Mouse (Mus musculus) small intestine, adult 2 months (tissue): ENCODE measurements at regions not wholly inside any gene's neighbourhood (a gene's known extent, or its start where the extent isn't known, plus 50 kb on each side); places are given as distances from the start of the nearest gene placed in this dataset.

Source experiments
- H3K27ac ChIP-seq: fragments of 200-500 bp; 2 replicates; pipeline ENCODE4 v1.5.1; 2012; ENCODE audit warnings: low read depth, low read length, control low read depth, inconsistent platforms; ENCODE audit not compliant: insufficient read depth
- H3K27me3 ChIP-seq: fragments of 200-500 bp; 2 replicates; pipeline ENCODE4 v1.6.1; 2012; ENCODE audit warnings: mild to moderate bottlenecking, moderate library complexity, low read length, inconsistent platforms; ENCODE audit not compliant: control insufficient read depth, insufficient read depth
- H3K36me3 ChIP-seq: fragments of 200-500 bp; 2 replicates; pipeline ENCODE4 v1.6.1; 2012; ENCODE audit warnings: mild to moderate bottlenecking, low read length, control low read depth, inconsistent platforms; ENCODE audit not compliant: control insufficient read depth, insufficient read depth
- H3K4me1 ChIP-seq: fragments of 200-500 bp; 2 replicates; pipeline ENCODE4 v1.6.1; 2012; ENCODE audit warnings: low read length, inconsistent platforms, mixed read lengths; ENCODE audit not compliant: control insufficient read depth, insufficient read depth, insufficient read length
- H3K4me3 ChIP-seq: fragments of 200-500 bp; 2 replicates; pipeline ENCODE4 v1.5.1; 2012; ENCODE audit warnings: low read depth, mild to moderate bottlenecking, control low read depth, inconsistent platforms, low read length, moderate library complexity
- CTCF ChIP-seq: fragments of 200-500 bp; IDR thresholded peaks from 2 replicates; pipeline ENCODE4 v1.5.1; 2012; ENCODE audit warnings: low read depth, mild to moderate bottlenecking, control low read depth, inconsistent platforms, low read length, moderate library complexity, mixed read lengths; ENCODE audit not compliant: insufficient replicate concordance, insufficient read length; ENCODE audit errors: extremely low read depth
- POLR2A ChIP-seq: fragments of 200-500 bp; IDR thresholded peaks from 2 replicates; pipeline ENCODE4 v1.6.1; 2012; ENCODE audit warnings: low read depth, mild to moderate bottlenecking, control low read depth, inconsistent platforms, low read length, moderate library complexity
- WGBS: fragments of 180-500 bp; shearing (Covaris S2); methylation state at CpG from one replicate; pipeline ENCODE4 v1.1.7; 2018; 5-methylcytosine and 5-hydroxymethylcytosine counted together

GRCm38 (mm10) chr16:92943901-92944300 is 118.0 kb upstream of the Runx1 start:
- H3K4me3 ChIP-seq = no peak overlapping the region
- H3K36me3 ChIP-seq = no peaks in the 10 kb centered on the region
- TF ChIP-seq POLR2A (no peak), CTCF (no peak)
- whole genome bisulfite sequencing = 50% methylated on average over 2 of the region's 2 CpGs
- no peaks in the 10 kb centered on the region for H3K27me3 ChIP-seq
- H3K4me1 ChIP-seq = no peaks in the 10 kb centered on the region
- H3K27ac ChIP-seq = no peak overlapping the region

GRCm38 (mm10) chr16:92939618-92940017 is 113.7 kb upstream of the Runx1 start:
- Histone ChIP-seq H3K27me3 (no peaks in the 10 kb centered on the region), H3K4me1 (no peaks in the 10 kb centered on the region), H3K27ac (no peak overlapping the region), H3K36me3 (no peaks in the 10 kb centered on the region), H3K4me3 (no peak overlapping the region)
- TF ChIP-seq POLR2A (no peak), CTCF (no peak)
- 54% methylated on average over 8 of the region's 8 CpGs for WGBS

- Histone ChIP-seq H3K27ac (no peak overlapping the region), H3K4me1 (no peaks in the 10 kb centered on the region), H3K27me3 (no peaks in the 10 kb centered on the region), H3K36me3 (no peaks in the 10 kb centered on the region), H3K4me3 (no peak overlapping the region)
- TF ChIP-seq POLR2A = no peak
- no peak for TF ChIP-seq CTCF
- WGBS = 93% methylated on average over 2 of the region's 2 CpGs
Observed at GRCm38 (mm10) chr16:92935848-92936535, 110.0 kb upstream of the Runx1 start.

GRCm38 (mm10) chr16:92930103-92930502 is 104.2 kb upstream of the Runx1 start:
- H3K36me3 ChIP-seq = no peaks in the 10 kb centered on the region
- H3K27me3 ChIP-seq = no peaks in the 10 kb centered on the region
- H3K4me1 ChIP-seq = no peaks in the 10 kb centered on the region
- WGBS = 74% methylated on average over 4 of the region's 4 CpGs
- H3K27ac ChIP-seq = no peak overlapping the region
- TF ChIP-seq POLR2A = no peak
- TF ChIP-seq CTCF = no peak
- H3K4me3 ChIP-seq = no peak overlapping the region

GRCm38 (mm10) chr16:92928201-92928600 is 102.3 kb upstream of the Runx1 start:
- TF ChIP-seq CTCF (no peak), POLR2A (no peak)
- Histone ChIP-seq H3K36me3 (no peaks in the 10 kb centered on the region), H3K27me3 (no peaks in the 10 kb centered on the region), H3K27ac (no peak overlapping the region), H3K4me3 (no peak overlapping the region), H3K4me1 (no peaks in the 10 kb centered on the region)
- 59% methylated on average over 7 of the region's 7 CpGs for WGBS

- no peak overlapping the region for H3K27ac ChIP-seq
- no peaks in the 10 kb centered on the region for H3K4me1 ChIP-seq
- H3K27me3 ChIP-seq = no peaks in the 10 kb centered on the region
- H3K4me3 ChIP-seq = no peak overlapping the region
- WGBS = 44% methylated on average over 2 of the region's 2 CpGs
- TF ChIP-seq POLR2A (no peak), CTCF (no peak)
- no peaks in the 10 kb centered on the region for H3K36me3 ChIP-seq
Observed at GRCm38 (mm10) chr16:92927662-92928061, 101.7 kb upstream of the Runx1 start.

- Histone ChIP-seq H3K27me3 (no peaks in the 10 kb centered on the region), H3K4me1 (no peaks in the 10 kb centered on the region), H3K27ac (no peak overlapping the region), H3K36me3 (no peaks in the 10 kb centered on the region), H3K4me3 (no peak overlapping the region)
- WGBS = 80% methylated on average over 5 of the region's 5 CpGs
- TF ChIP-seq POLR2A = no peak
Observed at GRCm38 (mm10) chr16:92926853-92927252, 100.9 kb upstream of the Runx1 start.
